Mouse (Mus musculus): Measurements from ENCODE around the gene Irf9.
A peak's percentile ranks its signal among the peaks of the same experiment; 100 is the strongest.

Irf9 gene

GRCm38 (mm10) chr14:55581981-55582681 is 21.2 kb upstream of the Irf9 start:
- no peak for DNase-seq

DNA sequence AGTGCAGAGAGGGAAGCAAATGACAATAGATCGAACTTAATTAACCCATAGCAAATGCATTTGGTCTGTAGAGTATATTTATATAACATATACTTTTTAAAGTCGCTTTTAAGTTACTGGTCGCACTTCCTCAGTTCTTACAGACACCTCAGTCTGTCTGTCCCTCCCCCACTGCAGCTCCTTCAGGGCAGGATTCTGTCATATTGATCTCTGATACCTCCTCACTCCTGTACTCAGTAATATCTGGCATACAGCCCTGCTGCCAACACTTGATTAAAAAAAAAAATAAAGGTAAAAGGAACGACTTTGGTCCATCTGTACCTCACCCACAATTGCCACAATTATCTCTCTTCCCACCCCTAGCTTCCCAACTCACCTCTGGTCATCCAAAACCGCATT is 19.1 kb upstream of the Irf9 start:
- DNase-seq = no peak

GRCm38 (mm10) chr14:55584702-55585565 is 18.4 kb upstream of the Irf9 start, which contains the start of gene Emc9:
Gene Emc9 (minus strand): TSS chr14:55585302.
- peak; percentile 74 for DNase-seq

DNA sequence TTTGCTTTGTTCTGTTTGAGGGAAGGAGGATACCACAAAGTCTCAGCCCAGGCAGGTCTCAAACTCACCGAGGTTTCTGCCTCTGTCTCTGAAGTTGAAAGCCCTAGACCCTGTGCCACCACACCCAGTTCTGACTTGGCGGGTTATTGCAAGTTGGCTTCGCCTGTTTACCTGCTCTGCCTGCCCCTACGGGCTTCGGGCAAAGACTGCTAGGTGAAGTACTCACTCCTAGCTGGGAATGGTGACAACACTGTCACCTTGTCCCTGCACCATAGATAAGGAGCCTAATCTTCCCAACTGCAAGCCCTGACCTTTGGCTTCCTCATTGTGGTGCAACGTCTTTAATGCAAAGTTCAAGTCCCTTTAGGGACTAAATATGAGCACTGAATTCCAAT is 17.8 kb upstream of the Irf9 start:
- DNase-seq = no peak

- no peak for DNase-seq
These were observed 17.2 kb upstream of the Irf9 start for GRCm38 (mm10) chr14:55586149-55586548.

GRCm38 (mm10) chr14:55589271-55589670 is 14.1 kb upstream of the Irf9 start:
- no peak for DNase-seq

DNA sequence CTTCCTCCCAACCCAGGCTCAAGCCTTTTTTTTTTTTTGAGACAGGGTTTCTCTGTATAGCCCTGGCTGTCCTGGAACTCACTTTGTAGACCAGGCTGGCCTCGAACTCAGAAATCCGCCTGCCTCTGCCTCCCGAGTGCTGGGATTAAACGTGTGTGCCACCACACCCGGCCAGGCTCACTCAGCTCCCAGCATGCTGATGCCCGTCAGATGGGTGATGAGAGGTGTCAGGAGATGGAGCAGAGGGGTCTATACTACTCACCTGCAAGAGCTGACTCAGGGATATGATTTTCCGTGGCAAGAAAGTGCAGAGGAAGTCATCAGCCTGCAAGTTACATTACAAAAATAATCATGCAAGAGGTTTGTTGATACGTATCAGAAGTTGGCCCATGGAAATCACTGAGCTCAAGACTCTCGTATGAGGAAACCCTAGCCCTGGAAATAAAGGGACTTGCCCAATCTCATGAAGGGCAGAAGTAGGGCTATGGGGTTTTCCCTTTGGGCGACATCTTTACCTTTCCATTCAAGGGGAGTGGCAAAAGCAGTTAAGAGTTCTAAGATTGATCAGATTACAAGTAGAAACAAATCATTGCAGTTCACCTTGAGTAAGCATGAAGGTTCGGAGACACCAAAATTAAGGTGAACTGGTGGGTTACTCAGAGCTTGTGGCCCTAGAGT is 13.5 kb upstream of the Irf9 start:
- no peak for DNase-seq

GRCm38 (mm10) chr14:55590748-55591330 is 12.5 kb upstream of the Irf9 start, which contains the start of gene Psme2:
Gene Psme2 (minus strand): TSS chr14:55591113.
- DNase-seq = peak; percentile 98

DNA sequence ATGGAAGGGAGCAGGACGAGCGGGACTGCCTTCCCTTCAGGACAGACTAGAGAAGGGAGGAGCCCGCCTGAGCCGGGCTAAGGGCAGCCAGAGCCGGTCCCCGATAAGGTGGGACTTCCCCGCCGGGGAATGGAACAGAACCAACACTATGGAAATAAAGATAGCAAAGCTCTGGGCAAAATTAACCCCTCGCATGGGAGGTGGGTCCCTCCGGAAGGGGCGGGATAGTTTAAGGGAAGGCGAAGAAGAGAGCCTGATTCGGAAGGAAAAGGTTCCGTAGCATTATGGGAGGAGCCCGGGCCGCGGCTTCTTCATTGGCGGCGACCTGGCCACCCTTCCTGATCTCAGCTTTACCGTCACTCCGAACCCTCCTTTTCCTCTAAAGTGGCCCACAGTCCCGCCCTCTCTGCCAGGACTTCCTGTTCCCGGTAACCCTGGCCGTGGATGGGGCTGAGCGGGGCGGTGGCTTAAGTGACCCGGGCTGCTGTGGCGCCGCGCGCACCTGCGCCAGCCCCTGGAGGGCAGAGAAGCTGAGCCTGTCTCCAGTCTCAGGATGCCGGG is 12.0 kb upstream of the Irf9 start, which contains the start of gene Rnf31:
Gene Rnf31, plus strand, starts transcription at position 378 of the 561 bp plus-strand sequence.
- peak; percentile 96 for DNase-seq

GRCm38 (mm10) chr14:55592226-55592625 is 11.1 kb upstream of the Irf9 start:
- no peak for DNase-seq

GRCm38 (mm10) chr14:55596036-55596690 is 7.2 kb upstream of the Irf9 start:
- peak; percentile 53 for DNase-seq

DNA sequence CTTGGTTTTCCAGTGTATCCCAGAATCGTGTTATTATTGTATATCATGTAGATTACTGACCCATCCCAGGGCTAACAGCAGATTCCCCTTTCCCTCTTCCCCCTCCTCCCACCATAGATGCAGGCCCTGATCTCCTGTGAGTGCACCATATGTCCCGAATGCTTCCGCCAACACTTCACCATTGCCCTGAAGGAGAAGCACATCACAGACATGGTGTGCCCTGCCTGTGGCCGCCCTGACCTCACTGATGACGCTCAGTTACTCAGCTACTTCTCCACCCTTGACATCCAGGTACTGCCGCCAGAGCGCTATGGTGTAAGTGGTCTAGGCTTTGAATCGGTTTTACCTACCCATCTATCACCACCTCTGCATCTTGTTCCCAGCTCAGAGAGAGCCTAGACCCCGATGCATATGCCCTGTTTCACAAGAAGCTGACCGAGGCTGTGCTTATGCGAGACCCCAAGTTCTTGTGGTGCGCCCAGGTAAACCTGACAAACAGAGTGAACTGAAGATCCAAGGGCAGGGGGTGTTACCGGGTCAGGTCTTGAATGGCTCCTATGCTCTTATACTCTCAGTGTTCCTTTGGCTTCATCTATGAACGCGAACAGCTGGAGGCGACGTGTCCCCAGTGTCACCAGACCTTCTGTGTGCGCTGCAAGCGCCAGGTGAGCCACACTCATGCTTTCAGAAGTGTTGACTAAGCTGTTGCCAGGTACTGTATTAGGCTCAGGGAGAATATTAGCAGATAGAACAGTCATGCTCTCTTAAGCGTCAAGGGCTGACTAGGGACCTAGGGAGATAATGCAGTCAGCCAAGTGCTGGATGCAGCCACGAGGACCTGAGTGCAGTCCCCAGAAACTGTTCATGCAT is 4.6 kb upstream of the Irf9 start:
- DNase-seq = no peak

GRCm38 (mm10) chr14:55603633-55604576 is 534 bp downstream of the Irf9 start:
- DNase-seq = peak; percentile 91

DNA sequence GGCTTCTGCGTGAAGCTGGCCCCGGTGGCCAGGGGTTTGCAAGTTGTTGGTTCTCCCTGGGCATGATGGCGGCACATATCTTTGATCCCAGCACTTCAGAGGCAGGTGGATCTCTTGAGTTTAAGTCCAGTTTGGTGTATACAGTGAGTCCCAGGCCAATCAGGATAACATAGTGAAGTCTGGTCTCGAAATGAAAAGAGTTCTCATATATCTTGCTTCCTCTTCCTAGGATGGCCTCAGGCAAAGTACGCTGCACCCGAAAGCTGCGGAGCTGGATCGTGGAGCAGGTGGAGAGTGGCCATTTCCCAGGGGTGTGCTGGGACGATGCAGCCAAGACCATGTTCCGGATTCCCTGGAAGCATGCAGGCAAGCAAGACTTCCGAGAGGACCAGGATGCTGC is 1.5 kb downstream of the Irf9 start:
- DNase-seq = no peak

DNA sequence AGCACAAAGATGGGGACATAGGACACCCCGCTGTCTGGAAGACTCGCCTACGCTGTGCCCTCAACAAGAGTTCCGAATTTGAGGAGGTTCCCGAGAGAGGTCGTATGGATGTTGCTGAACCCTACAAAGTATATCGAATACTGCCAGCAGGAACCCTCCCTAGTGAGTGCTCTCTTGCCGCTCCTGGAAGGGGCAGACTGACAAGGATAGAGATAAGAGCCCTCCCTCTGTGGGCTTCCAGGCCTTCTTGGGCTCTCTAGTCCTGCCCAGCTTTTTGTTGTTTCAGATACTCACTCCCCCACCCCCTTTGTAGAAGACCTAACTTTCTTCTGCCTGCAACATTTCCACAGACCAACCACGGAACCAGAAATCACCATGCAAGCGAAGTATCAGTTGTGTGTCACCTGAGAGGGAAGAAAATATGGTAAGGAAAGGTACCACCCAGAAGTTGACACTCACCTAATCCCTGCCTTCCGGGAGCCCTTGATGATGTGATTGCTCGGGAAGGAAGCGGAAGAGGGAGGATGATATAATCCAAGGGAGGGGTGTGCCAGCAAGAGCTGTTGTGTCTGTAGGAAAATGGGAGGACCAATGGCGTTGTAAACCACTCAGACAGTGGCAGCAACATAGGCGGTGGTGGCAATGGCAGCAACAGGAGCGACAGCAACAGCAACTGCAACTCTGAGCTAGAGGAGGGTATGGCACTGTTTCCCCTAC is 2.5 kb downstream of the Irf9 start:
- DNase-seq = no peak

- DNase-seq = no peak
These were observed 5.0 kb downstream of the Irf9 start for GRCm38 (mm10) chr14:55608339-55608738.

- DNase-seq = no peak
These were observed 10.0 kb downstream of the Irf9 start for GRCm38 (mm10) chr14:55613346-55613745.

GRCm38 (mm10) chr14:55614565-55615178 is 11.3 kb downstream of the Irf9 start:
- DNase-seq = no peak

- no peak for DNase-seq
These were observed 12.5 kb downstream of the Irf9 start for GRCm38 (mm10) chr14:55615876-55616275.

Data from layer of hippocampus, adult 9-11 months (tissue).